17 mouse cellular contexts compared by ENCODE assay signal in genomic region chr17:84095089-84095488, GRCm38 (mm10).
DNase-seq lines count a peak whose midpoint lies in the region; ATAC-seq and TF ChIP-seq lines count a peak whose summit lies in the region.
"Had no signal": no experiment of that assay in that cellular context is flagged by ENCODE, and none has a peak within 500 bp of the region (broad histone marks: within the 10 kb centered on the region; RNA-seq: fewer than 3 reads in every experiment).

No protein-coding gene starts in this region.

- no peaks in the 10 kb centered on the region for H3K27me3 ChIP-seq in midbrain, embryonic 11.5 days (ENCODE audit: control insufficient read depth, insufficient read depth, low read length)
- H3K27me3 ChIP-seq in midbrain, postnatal 0 days (ENCODE audit: insufficient read depth, low read length): no peaks in the 10 kb centered on the region
- H3K27me3 ChIP-seq in forebrain, embryonic 15.5 days: no peaks in the 10 kb centered on the region

- peaks cover 26% of the 10 kb centered on the region for H3K4me1 ChIP-seq in midbrain, embryonic 11.5 days (ENCODE audit: control insufficient read depth, insufficient read depth, low read length)
- H3K4me1 ChIP-seq in midbrain, postnatal 0 days (ENCODE audit: insufficient read depth, low read length): no peaks in the 10 kb centered on the region
- peaks cover 23% of the 10 kb centered on the region for H3K4me1 ChIP-seq in forebrain, embryonic 15.5 days

- H3K9me3 ChIP-seq in midbrain, embryonic 11.5 days (ENCODE audit: control insufficient read depth, low read length): no peaks in the 10 kb centered on the region
- H3K9me3 ChIP-seq in midbrain, postnatal 0 days (ENCODE audit: low read length): no peaks in the 10 kb centered on the region
- no peaks in the 10 kb centered on the region for H3K9me3 ChIP-seq in forebrain, embryonic 15.5 days
- H3K9me3 ChIP-seq: liver, embryonic 15.5 days had no signal

- no peaks in the 10 kb centered on the region for H3K36me3 ChIP-seq in midbrain, embryonic 11.5 days (ENCODE audit: control insufficient read depth, insufficient read depth, low read length)
- no peaks in the 10 kb centered on the region for H3K36me3 ChIP-seq in midbrain, postnatal 0 days (ENCODE audit: insufficient read depth, low read length)
- H3K36me3 ChIP-seq in forebrain, embryonic 15.5 days: no peaks in the 10 kb centered on the region
- H3K36me3 ChIP-seq: liver, embryonic 15.5 days had no signal

- H3K9ac ChIP-seq in midbrain, embryonic 11.5 days (ENCODE audit: low read length): no peak overlapping the region
- H3K9ac ChIP-seq in midbrain, postnatal 0 days (replicated peaks; ENCODE audit: low read length, poor library complexity, severe bottlenecking): no peak overlapping the region
- no peak overlapping the region for H3K9ac ChIP-seq in forebrain, embryonic 15.5 days (replicated peaks)
- H3K9ac ChIP-seq: liver, embryonic 15.5 days had no signal

- H3K4me2 ChIP-seq in midbrain, embryonic 11.5 days: no peak overlapping the region
- no peak overlapping the region for H3K4me2 ChIP-seq in midbrain, postnatal 0 days (ENCODE audit: low read depth, low read length, poor library complexity, severe bottlenecking)
- no peak overlapping the region for H3K4me2 ChIP-seq in forebrain, embryonic 15.5 days (replicated peaks)
- H3K4me2 ChIP-seq: liver, embryonic 15.5 days had no signal

- ATAC-seq in midbrain, embryonic 11.5 days (ENCODE audit: low FRiP score): no peak
- ATAC-seq in midbrain, postnatal 0 days (ENCODE audit: low FRiP score): no peak
- ATAC-seq in forebrain, embryonic 15.5 days (replicated peaks): no peak
- ATAC-seq: inflammation-experienced regulatory T-cells, adult 6 months had no signal

- H3K4me3 ChIP-seq in midbrain, embryonic 11.5 days (ENCODE audit: low read depth, low read length): no peak overlapping the region
- H3K4me3 ChIP-seq in midbrain, postnatal 0 days (ENCODE audit: low read depth, low read length): no peak overlapping the region
- no peak overlapping the region for H3K4me3 ChIP-seq in forebrain, embryonic 15.5 days
- H3K4me3 ChIP-seq: liver, embryonic 15.5 days had no signal

- intact Hi-C loops in heart, postnatal 10 days (cut with DNase I): loop anchor here (5.0 kb wide), 1 partner anchor 63 kb away; no protein-coding TSS in a partner anchor

- peak; percentile 91 for DNase-seq in heart, adult 11 months
- DNase-seq in heart, postnatal 10 days: no peak
- DNase-seq in midbrain, embryonic 11.5 days (ENCODE audit: low spot score, missing footprints): peak; percentile 87
- no peak for DNase-seq in midbrain, postnatal 0 days (ENCODE audit: low spot score)
- DNase-seq in retina, embryonic 14.5 days (ENCODE audit: low spot score): no peak
- no peak for DNase-seq in right cerebral cortex, adult 2 months (ENCODE audit: low spot score in 2 of 2)
- DNase-seq: adrenal gland, postnatal 14 days; B cell, adult 2 months; cerebellum, postnatal 10 days; gastrocnemius, postnatal 14 days; kidney, adult 9 months; kidney, postnatal 36 days; lung, postnatal 36 days; thymus, postnatal 4 days had no signal

- H3K27ac ChIP-seq in midbrain, embryonic 11.5 days (ENCODE audit: low read depth, low read length): no peak overlapping the region
- H3K27ac ChIP-seq in midbrain, postnatal 0 days (ENCODE audit: low read depth, low read length): no peak overlapping the region
- peak overlapping the region; percentile 84; the same call in 1 of the 2 replicates for H3K27ac ChIP-seq in forebrain, embryonic 15.5 days (replicated peaks)
- H3K27ac ChIP-seq: liver, embryonic 15.5 days had no signal

- TF ChIP-seq CTCF in midbrain, postnatal 0 days (IDR thresholded peaks at IDR 0.05): no peak

- WGBS in midbrain, embryonic 11.5 days: 74% methylated on average over 2 of the region's 2 CpGs
- WGBS in midbrain, postnatal 0 days: 86% methylated on average over 2 of the region's 2 CpGs
- 69% methylated on average over 2 of the region's 2 CpGs for WGBS in forebrain, embryonic 15.5 days

Comparison
In these comparisons a context has a peak if more than half of its experiments do, and no peak if none do; other contexts are left out.
1. DNase-seq: peak in heart, adult 11 months (single experiment) and midbrain, embryonic 11.5 days (single experiment); none in heart, postnatal 10 days (0 of 2), midbrain, postnatal 0 days (single experiment), retina, embryonic 14.5 days (single experiment) and right cerebral cortex, adult 2 months (0 of 2).